Mouse (Mus musculus) G1E (cell line): ENCODE results near the gene Eftud2. TPM values are rescaled to one million over a fixed set of nuclear protein-coding genes. Genes with fewer than 3 reads are reported as not detected.

Experiments used
- ATAC-seq: 2 replicates; pipeline ENCODE4 v1.8.0; 2016; ENCODE audit warnings: mild to moderate bottlenecking; ENCODE audit not compliant: insufficient number of reproducible peaks, poor library complexity, low FRiP score, severe bottlenecking; ENCODE audit errors: extremely low read depth
- DNase-seq: peaks from one replicate; pipeline ENCODE4 v3.0.0; 2012; ENCODE audit warnings: low spot score
- H3K27me3 ChIP-seq: 2 replicates; pipeline ENCODE4 v1.6.1; 2012; ENCODE audit warnings: mild to moderate bottlenecking, low read length, inconsistent platforms; ENCODE audit not compliant: insufficient read depth
- H3K36me3 ChIP-seq: replicated peaks from 2 replicates; pipeline ENCODE3; 2012; ENCODE audit warnings: mild to moderate bottlenecking, inconsistent platforms
- H3K4me1 ChIP-seq: 2 replicates; pipeline ENCODE4 v1.6.1; 2012; ENCODE audit warnings: low read depth, low read length, inconsistent platforms, mixed read lengths; ENCODE audit not compliant: insufficient read depth
- H3K4me3 ChIP-seq: 2 replicates; pipeline ENCODE4 v1.5.1; 2012; ENCODE audit warnings: low read depth, mild to moderate bottlenecking, inconsistent platforms, low read length, moderate library complexity, mixed read lengths
- H3K9me3 ChIP-seq: replicated peaks from 2 replicates; pipeline ENCODE4 v1.6.1; 2012; ENCODE audit warnings: inconsistent platforms
- CTCF ChIP-seq: IDR thresholded peaks from 2 replicates; pipeline ENCODE4 v1.5.1; 2012; ENCODE audit warnings: low read depth, low read length, inconsistent platforms, mixed read lengths
- GATA1 ChIP-seq: IDR thresholded peaks from 2 replicates; pipeline ENCODE4 v1.6.1; 2012; ENCODE audit warnings: borderline replicate concordance, low read length, inconsistent platforms, mixed read lengths
- GATA2 ChIP-seq: IDR thresholded peaks from 2 replicates; pipeline ENCODE4 v1.6.1; 2012; ENCODE audit warnings: low read depth, low read length, inconsistent platforms, borderline replicate concordance
- POLR2AphosphoS5 ChIP-seq: IDR thresholded peaks from 2 replicates; pipeline ENCODE4 v1.6.1; 2012; ENCODE audit warnings: low read depth, low read length, inconsistent platforms; ENCODE audit not compliant: insufficient replicate concordance
- TAL1 ChIP-seq: conservative IDR thresholded peaks from 2 replicates; pipeline ENCODE4 v1.6.1; 2012; ENCODE audit warnings: low read depth, low read length, inconsistent platforms, mixed read lengths
- polyA plus RNA-seq: library from polyadenylated mRNA; stranded (reverse); fragments of >175 nt; gene quantifications from 2 replicates; pipeline ENCODE4 v1.2.3, GENCODE M21; 2012
- total RNA-seq, 2 experiments: library from RNA; stranded (forward) in 1 of 2; stranded (reverse) in 1 of 2; fragments of 200-1000 nt in 1 of 2; fragments of >200 nt in 1 of 2; fragmentation: Nextera tagmentation in 1 of 2; gene quantifications; 2 replicates each; pipeline ENCODE4 v1.2.3; 2014 to 2017

The Eftud2 gene
- total and polyA plus RNA-seq, 3 experiments = 109 to 335 (median 171) TPM

DNA sequence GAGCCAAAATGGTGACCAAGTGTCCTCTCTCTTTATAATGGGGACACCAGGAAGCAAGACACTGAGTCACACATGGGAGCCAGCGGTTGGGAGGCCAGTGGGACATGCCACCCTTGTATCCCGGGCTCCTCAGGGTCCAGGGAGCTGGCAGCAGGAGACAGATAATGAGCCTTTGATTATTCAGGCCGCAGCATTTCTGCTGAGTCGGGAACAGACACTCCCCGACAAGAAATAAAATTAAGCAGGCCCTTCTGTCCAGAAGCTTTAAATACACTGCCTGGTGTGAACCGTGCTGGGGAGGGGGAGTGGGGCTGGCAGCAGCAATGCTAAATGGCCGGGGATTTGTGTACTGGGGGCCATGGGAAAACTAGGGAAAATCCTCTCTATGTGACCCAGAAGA, 30.6 kb upstream of the Eftud2 start:
- no peaks in the 10 kb centered on the region for H3K27me3 ChIP-seq
- H3K4me1 ChIP-seq = no peaks in the 10 kb centered on the region; the same call in 1 of the 2 replicates
- ATAC-seq (no peak), DNase-seq (no peak)
- no peaks in the 10 kb centered on the region for H3K9me3 ChIP-seq
- H3K36me3 ChIP-seq = peaks cover 98% of the 10 kb centered on the region
- no peak for TF ChIP-seq GATA1
- H3K4me3 ChIP-seq = no peak overlapping the region

DNA sequence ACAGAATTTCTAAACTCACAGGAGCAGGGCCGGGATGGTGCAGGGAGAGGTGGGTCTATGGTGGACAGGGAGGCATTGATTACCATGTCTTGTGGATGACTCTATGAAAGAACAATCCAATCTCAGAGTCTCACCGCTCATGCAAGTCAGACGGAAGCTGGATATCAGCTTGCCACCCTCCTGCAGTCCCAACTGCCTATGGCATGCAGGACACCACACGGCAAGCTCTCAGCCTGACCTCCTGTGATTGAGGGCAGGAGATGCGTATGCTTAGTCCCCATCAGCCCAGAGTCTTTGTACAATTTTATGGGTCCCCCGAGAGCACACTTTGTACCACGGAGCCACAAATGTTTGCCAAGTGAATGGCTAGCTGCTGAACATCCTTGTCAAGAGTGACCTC, 22.9 kb upstream of the Eftud2 start:
- DNase-seq (no peak), ATAC-seq (no peak)
- H3K9me3 ChIP-seq = no peaks in the 10 kb centered on the region
- no peak overlapping the region for H3K4me3 ChIP-seq
- H3K4me1 ChIP-seq = peaks cover 8% of the 10 kb centered on the region
- H3K27me3 ChIP-seq = peaks cover 8% of the 10 kb centered on the region
- TF ChIP-seq POLR2AphosphoS5 = 0 out of 2 replicates have a peak, but pooled peaks have one; percentile 62
- TF ChIP-seq GATA1 = no peak
- TF ChIP-seq TAL1 = no peak
- H3K36me3 ChIP-seq = peaks cover 51% of the 10 kb centered on the region

GRCm38 (mm10) chr11:102902107-102902506, 21.3 kb upstream of the Eftud2 start:
- Histone ChIP-seq H3K4me1 (peaks cover 8% of the 10 kb centered on the region), H3K36me3 (peaks cover 36% of the 10 kb centered on the region), H3K9me3 (no peaks in the 10 kb centered on the region), H3K27me3 (peaks cover 22% of the 10 kb centered on the region), H3K4me3 (no peak overlapping the region)
- no peak for TF ChIP-seq CTCF
- no peak for TF ChIP-seq POLR2AphosphoS5
- TF ChIP-seq GATA1 = no peak
- TF ChIP-seq TAL1 = no peak
- no peak for TF ChIP-seq GATA2
- no peak for ATAC-seq
- no peak for DNase-seq

DNA sequence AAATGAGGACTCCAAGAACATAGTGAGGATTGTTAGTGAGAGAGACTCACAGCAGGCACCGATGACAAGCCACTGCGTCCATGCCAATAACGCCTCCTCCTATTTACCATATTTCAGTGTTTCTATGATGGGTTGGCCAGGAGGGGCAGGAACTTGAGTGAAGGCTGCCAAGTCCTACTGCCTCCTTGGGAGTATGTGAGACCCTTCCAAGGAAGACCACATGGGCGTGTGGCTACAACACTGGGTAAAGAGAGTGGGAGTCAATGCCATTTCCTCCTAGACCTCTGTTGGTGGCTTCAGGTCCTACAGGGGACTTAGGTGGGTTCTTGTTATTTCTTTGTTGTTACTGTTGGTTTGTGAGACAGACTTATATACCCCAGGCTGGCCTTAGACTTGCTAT, 20.4 kb upstream of the Eftud2 start:
- H3K9me3 ChIP-seq = no peaks in the 10 kb centered on the region
- ATAC-seq (no peak), DNase-seq (no peak)
- H3K27me3 ChIP-seq = peaks cover 31% of the 10 kb centered on the region
- H3K36me3 ChIP-seq = peaks cover 27% of the 10 kb centered on the region
- TF ChIP-seq POLR2AphosphoS5 (no peak), TAL1 (no peak), GATA2 (no peak), GATA1 (no peak), CTCF (no peak)
- peaks cover 15% of the 10 kb centered on the region for H3K4me1 ChIP-seq
- H3K4me3 ChIP-seq = no peak overlapping the region

DNA sequence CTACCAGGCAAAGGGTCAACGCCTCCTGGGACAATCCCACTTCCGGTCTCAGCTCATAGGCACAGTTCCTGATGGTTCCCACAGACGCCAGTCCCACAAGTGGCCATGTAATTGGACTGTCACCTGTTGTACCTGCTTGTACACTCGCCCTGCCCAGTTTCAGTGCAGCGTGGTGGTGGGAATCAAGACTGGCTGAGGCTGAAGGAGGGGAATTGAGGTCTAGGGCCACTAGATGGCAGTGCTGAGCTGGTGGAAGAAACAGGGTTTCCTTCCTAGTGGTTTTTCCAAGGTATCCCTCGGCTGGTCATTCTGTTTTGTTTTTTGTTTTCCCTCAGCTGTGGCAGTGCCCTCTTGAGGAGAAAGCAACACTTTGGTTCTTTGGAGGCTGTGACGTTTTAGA, 20.0 kb upstream of the Eftud2 start, which contains the start of gene Gfap:
Gene Gfap, minus strand, starts transcription at position 150 of the 400 bp plus-strand sequence.
- H3K27me3 ChIP-seq = peaks cover 34% of the 10 kb centered on the region
- peak; percentile 94 for TF ChIP-seq CTCF
- TF ChIP-seq POLR2AphosphoS5 = no peak
- TF ChIP-seq TAL1 = no peak
- H3K4me1 ChIP-seq = peaks cover 18% of the 10 kb centered on the region
- peaks cover 22% of the 10 kb centered on the region for H3K36me3 ChIP-seq
- no peak for ATAC-seq
- H3K9me3 ChIP-seq = no peaks in the 10 kb centered on the region
- no peak within 1 kb of the TSS for H3K4me3 ChIP-seq
- peak; percentile 52 for DNase-seq

DNA sequence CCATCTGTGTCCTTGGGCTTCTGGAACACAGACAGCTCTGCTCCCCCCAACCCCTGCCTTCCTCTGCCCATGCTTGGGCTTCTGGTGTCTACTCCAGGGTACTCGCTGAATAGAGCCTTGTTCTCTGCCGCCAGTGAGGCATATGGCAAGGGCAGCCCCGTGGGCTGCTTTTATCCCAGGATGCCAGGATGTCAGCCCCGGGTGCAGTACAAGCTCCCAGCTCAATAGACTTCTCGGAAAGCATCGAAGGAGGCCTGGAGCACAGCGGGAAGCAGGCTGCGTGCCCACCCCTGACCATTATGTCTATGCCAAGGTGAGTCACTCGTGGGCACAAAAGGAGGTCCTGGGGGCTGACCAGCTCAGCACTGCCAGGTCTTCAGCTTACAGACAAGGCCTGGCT, 17.6 kb upstream of the Eftud2 start:
- DNase-seq (no peak), ATAC-seq (no peak)
- Histone ChIP-seq H3K27me3 (peaks cover 57% of the 10 kb centered on the region), H3K36me3 (no peaks in the 10 kb centered on the region), H3K4me1 (peaks cover 27% of the 10 kb centered on the region), H3K4me3 (no peak overlapping the region), H3K9me3 (no peaks in the 10 kb centered on the region)
- TF ChIP-seq TAL1 (no peak), POLR2AphosphoS5 (no peak), CTCF (no peak), GATA1 (no peak), GATA2 (no peak)

- no peak overlapping the region for H3K4me3 ChIP-seq
- peaks cover 32% of the 10 kb centered on the region for H3K4me1 ChIP-seq
- no peaks in the 10 kb centered on the region for H3K36me3 ChIP-seq
- peaks cover 66% of the 10 kb centered on the region for H3K27me3 ChIP-seq
- TF ChIP-seq POLR2AphosphoS5 (no peak), GATA2 (no peak), CTCF (no peak), TAL1 (no peak), GATA1 (no peak)
- no peaks in the 10 kb centered on the region for H3K9me3 ChIP-seq
- DNase-seq = no peak
- no peak for ATAC-seq
Measured at GRCm38 (mm10) chr11:102896641-102897040, 15.9 kb upstream of the Eftud2 start.
